Mouse (Mus musculus) CH12.LX (cell line): ENCODE data around the gene Gm49354.

Source experiments
- CHD2 ChIP-seq: IDR thresholded peaks from 2 replicates; pipeline ENCODE4 v1.6.1; 2011; ENCODE audit warnings: low read length, improper control_type of control experiment
- CTCF ChIP-seq, 2 experiments: IDR thresholded peaks in 1 of 2; conservative IDR thresholded peaks in 1 of 2; 2 replicates each; pipeline ENCODE4 v1.5.1; 2011 to 2012; ENCODE audit warnings: low read depth in 2 of 2, low read length in 2 of 2, improper control_type of control experiment in 1 of 2, inconsistent platforms in 1 of 2, mild to moderate bottlenecking in 1 of 2, moderate library complexity in 1 of 2
- E2F4 ChIP-seq: IDR thresholded peaks from 2 replicates; pipeline ENCODE4 v1.6.1; 2011; ENCODE audit warnings: low read depth, low read length, improper control_type of control experiment; ENCODE audit not compliant: insufficient replicate concordance
- EP300 ChIP-seq: IDR thresholded peaks from 2 replicates; pipeline ENCODE4 v1.6.1; 2011; ENCODE audit warnings: low read length, improper control_type of control experiment
- KAT2A ChIP-seq: IDR thresholded peaks from 2 replicates; pipeline ENCODE4 v1.6.1; 2012; ENCODE audit warnings: low read length, improper control_type of control experiment, inconsistent platforms; ENCODE audit not compliant: insufficient replicate concordance
- MAZ ChIP-seq: IDR thresholded peaks from 2 replicates; pipeline ENCODE4 v1.6.1; 2012; ENCODE audit warnings: low read depth, mild to moderate bottlenecking, inconsistent platforms, low read length, improper control_type of control experiment, moderate library complexity
- NRF1 ChIP-seq: IDR thresholded peaks from 2 replicates; pipeline ENCODE4 v1.6.1; 2014; ENCODE audit warnings: low read depth, mild to moderate bottlenecking, inconsistent platforms, low read length, improper control_type of control experiment, moderate library complexity
- POLR2A ChIP-seq: IDR thresholded peaks from 2 replicates; pipeline ENCODE4 v1.6.1; 2011; ENCODE audit warnings: low read depth, mild to moderate bottlenecking, improper control_type of control experiment, low read length
- RCOR1 ChIP-seq: conservative IDR thresholded peaks from 2 replicates; pipeline ENCODE4 v1.6.1; 2012; ENCODE audit warnings: low read depth, mild to moderate bottlenecking, inconsistent platforms, low read length, improper control_type of control experiment
- USF1 ChIP-seq: IDR thresholded peaks from 2 replicates; pipeline ENCODE4 v1.6.1; 2014; ENCODE audit warnings: low read depth, mild to moderate bottlenecking, inconsistent platforms, low read length, improper control_type of control experiment
- USF2 ChIP-seq: conservative IDR thresholded peaks from 2 replicates; pipeline ENCODE4 v1.6.1; 2011; ENCODE audit warnings: low read depth, low read length, improper control_type of control experiment
- ZC3H11A ChIP-seq: IDR thresholded peaks from 2 replicates; pipeline ENCODE4 v1.6.1; 2012; ENCODE audit warnings: low read depth, mild to moderate bottlenecking, inconsistent platforms, low read length, improper control_type of control experiment
- ZKSCAN1 ChIP-seq: IDR thresholded peaks from 2 replicates; pipeline ENCODE4 v1.6.1; 2012; ENCODE audit warnings: low read depth, inconsistent platforms, low read length, improper control_type of control experiment, borderline replicate concordance
- ZMIZ1 ChIP-seq: IDR thresholded peaks from 2 replicates; pipeline ENCODE4 v1.6.1; 2012; ENCODE audit warnings: low read depth, mild to moderate bottlenecking, inconsistent platforms, low read length, improper control_type of control experiment

DNA sequence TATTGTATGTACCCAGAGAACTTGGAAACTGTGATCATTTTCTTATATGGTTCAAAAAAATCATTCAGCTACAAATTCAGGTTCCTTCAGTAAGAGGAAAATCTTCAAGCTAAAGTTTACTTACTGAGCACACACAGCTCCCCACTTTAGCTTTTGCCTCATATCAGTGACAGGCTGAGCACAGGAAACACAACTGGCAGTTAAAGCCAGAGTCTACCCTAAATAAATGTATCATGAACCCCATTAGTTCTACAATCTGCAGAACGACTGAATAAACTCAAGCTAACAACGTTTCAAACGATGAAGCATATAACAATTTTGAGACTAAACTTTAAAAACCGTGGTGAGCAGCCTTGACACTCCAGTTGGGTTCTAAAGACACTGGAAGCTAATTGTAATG is 35.3 kb upstream of the Gm49354 start:
- TF ChIP-seq POLR2A (no peak), ZKSCAN1 (no peak), EP300 (no peak), CTCF (conservative IDR thresholded peaks at IDR 0.05 in 1 of 2, IDR thresholded peaks at IDR 0.05 in 1 of 2; ENCODE audit: low read depth in 2 of 2, low read length in 2 of 2) (no peak), ZC3H11A (no peak), RCOR1 (no peak), ZMIZ1 (no peak), MAZ (no peak), CHD2 (no peak), USF1 (no peak), KAT2A (no peak), NRF1 (no peak), E2F4 (no peak), USF2 (no peak)
